Mouse (Mus musculus) kidney, embryonic 16.5 days (tissue): ENCODE data around the gene Chl1. TPM values are rescaled to one million over a fixed set of nuclear protein-coding genes. Genes with fewer than 3 reads are reported as not detected.

Experiments used
- ATAC-seq: fragments of 200-750 bp; cut with Nextera tagmentation; 2 replicates; pipeline ENCODE4 v1.8.0; 2017; ENCODE audit warnings: moderate TSS enrichment; ENCODE audit not compliant: low FRiP score, low TSS enrichment
- H3K27ac ChIP-seq: fragments of 300-500 bp; sonication (generic); 2 replicates; pipeline ENCODE4 v1.5.1; 2014; ENCODE audit warnings: low read length
- H3K27me3 ChIP-seq: fragments of 300-500 bp; sonication (generic); 2 replicates; pipeline ENCODE4 v1.6.1; 2014; ENCODE audit warnings: low read length, control low read depth, mixed read lengths; ENCODE audit not compliant: insufficient read depth
- H3K36me3 ChIP-seq: fragments of 300-500 bp; sonication (generic); 2 replicates; pipeline ENCODE4 v1.6.1; 2014; ENCODE audit warnings: low read length, control low read depth, mixed read lengths; ENCODE audit not compliant: insufficient read depth
- H3K4me1 ChIP-seq: fragments of 300-500 bp; sonication (generic); 2 replicates; pipeline ENCODE4 v1.6.1; 2014; ENCODE audit warnings: low read length, control low read depth, mixed read lengths; ENCODE audit not compliant: insufficient read depth
- H3K4me2 ChIP-seq: fragments of 300-500 bp; sonication (generic); replicated peaks from 2 replicates; pipeline ENCODE4 v1.6.1; 2014; ENCODE audit warnings: low read depth, low read length
- H3K4me3 ChIP-seq: fragments of 300-500 bp; sonication (generic); 2 replicates; pipeline ENCODE4 v1.5.1; 2014; ENCODE audit warnings: mild to moderate bottlenecking, low read length
- H3K9ac ChIP-seq: fragments of 300-500 bp; sonication (generic); replicated peaks from 2 replicates; pipeline ENCODE4 v1.6.1; 2014; ENCODE audit warnings: low read length
- H3K9me3 ChIP-seq: fragments of 300-500 bp; sonication (generic); 2 replicates; pipeline ENCODE4 v1.6.1; 2016; ENCODE audit warnings: low read length, control low read depth
- WGBS: fragments of 180-500 bp; shearing (Covaris S2); extraction: QIAGEN DNeasy Blood & Tissue Kit; methylation state at CpG from one replicate; pipeline ENCODE4 v1.1.7; 2014; 5-methylcytosine and 5-hydroxymethylcytosine counted together
- polyA plus RNA-seq: library from polyadenylated mRNA; unstranded; fragments of >200 nt; fragmentation: Nextera tagmentation; extraction: Ambion mirVana; gene quantifications from 2 replicates; pipeline ENCODE4 v1.2.1, GENCODE M21; 2015

Gene Chl1
- polyA plus RNA-seq, 1 experiment from 2014 or later: 0.22 TPM

GRCm38 (mm10) chr6:103572659-103573058 lies 62.3 kb downstream of the Chl1 start:
- no peaks in the 10 kb centered on the region for H3K9me3 ChIP-seq
- no peak for ATAC-seq

GRCm38 (mm10) chr6:103584224-103584623 lies 73.8 kb downstream of the Chl1 start:
- Histone ChIP-seq H3K36me3 (no peaks in the 10 kb centered on the region), H3K4me2 (no peak overlapping the region), H3K27me3 (no peaks in the 10 kb centered on the region), H3K4me3 (no peak overlapping the region), H3K9ac (no peak overlapping the region), H3K4me1 (no peaks in the 10 kb centered on the region), H3K27ac (no peak overlapping the region), H3K9me3 (no peaks in the 10 kb centered on the region)
- WGBS: 90% methylated on average over 1 of the region's 1 CpGs
- no peak for ATAC-seq

More at GRCm38 (mm10) chr6:103572659-103573058, 62.3 kb downstream of the Chl1 start:
- no peak overlapping the region for H3K4me3 ChIP-seq
- WGBS: 50% methylated on average over 1 of the region's 1 CpGs
- no peak overlapping the region for H3K4me2 ChIP-seq
- H3K36me3 ChIP-seq: no peaks in the 10 kb centered on the region
- no peaks in the 10 kb centered on the region for H3K27me3 ChIP-seq
- H3K9ac ChIP-seq: no peak overlapping the region
- H3K4me1 ChIP-seq: no peaks in the 10 kb centered on the region
- H3K27ac ChIP-seq: no peak overlapping the region

- H3K4me2 ChIP-seq: no peak overlapping the region
- no peaks in the 10 kb centered on the region for H3K9me3 ChIP-seq
- no peak overlapping the region for H3K9ac ChIP-seq
- no peak overlapping the region for H3K4me3 ChIP-seq
- 47% methylated on average over 1 of the region's 1 CpGs for WGBS
- no peaks in the 10 kb centered on the region for H3K36me3 ChIP-seq
- H3K4me1 ChIP-seq: no peaks in the 10 kb centered on the region
- H3K27ac ChIP-seq: no peak overlapping the region
- H3K27me3 ChIP-seq: no peaks in the 10 kb centered on the region
- ATAC-seq: no peak
Observed at GRCm38 (mm10) chr6:103585667-103586066, 75.3 kb downstream of the Chl1 start.

- WGBS: 83% methylated on average over 1 of the region's 1 CpGs
- no peaks in the 10 kb centered on the region for H3K36me3 ChIP-seq
- no peak overlapping the region for H3K4me3 ChIP-seq
- H3K9ac ChIP-seq: no peak overlapping the region
- no peak overlapping the region for H3K4me2 ChIP-seq
- no peak for ATAC-seq
- no peaks in the 10 kb centered on the region for H3K9me3 ChIP-seq
- H3K27me3 ChIP-seq: no peaks in the 10 kb centered on the region
- no peak overlapping the region for H3K27ac ChIP-seq
- no peaks in the 10 kb centered on the region for H3K4me1 ChIP-seq
Observed at GRCm38 (mm10) chr6:103586081-103586480, 75.7 kb downstream of the Chl1 start.

- no peak overlapping the region for H3K4me2 ChIP-seq
- H3K27ac ChIP-seq: no peak overlapping the region
- no peaks in the 10 kb centered on the region for H3K4me1 ChIP-seq
- H3K9me3 ChIP-seq: no peaks in the 10 kb centered on the region
- WGBS: 46% methylated on average over 4 of the region's 4 CpGs
- ATAC-seq: no peak
- no peaks in the 10 kb centered on the region for H3K27me3 ChIP-seq
- no peak overlapping the region for H3K9ac ChIP-seq
- H3K36me3 ChIP-seq: no peaks in the 10 kb centered on the region
- H3K4me3 ChIP-seq: no peak overlapping the region
Observed at GRCm38 (mm10) chr6:103602070-103602469, 91.7 kb downstream of the Chl1 start.

- Histone ChIP-seq H3K4me1 (no peaks in the 10 kb centered on the region), H3K9me3 (no peaks in the 10 kb centered on the region), H3K9ac (no peak overlapping the region), H3K4me2 (no peak overlapping the region), H3K36me3 (no peaks in the 10 kb centered on the region), H3K4me3 (no peak overlapping the region), H3K27me3 (no peaks in the 10 kb centered on the region), H3K27ac (no peak overlapping the region)
- no peak for ATAC-seq
- 72% methylated on average over 3 of the region's 3 CpGs for WGBS
Observed at GRCm38 (mm10) chr6:103610656-103611055, 100.3 kb downstream of the Chl1 start.

- Histone ChIP-seq H3K27ac (no peak overlapping the region), H3K4me1 (no peaks in the 10 kb centered on the region), H3K4me3 (no peak overlapping the region), H3K4me2 (no peak overlapping the region), H3K9ac (no peak overlapping the region), H3K27me3 (no peaks in the 10 kb centered on the region), H3K36me3 (no peaks in the 10 kb centered on the region), H3K9me3 (no peaks in the 10 kb centered on the region)
- WGBS: 56% methylated on average over 3 of the region's 3 CpGs
- no peak for ATAC-seq
Observed at GRCm38 (mm10) chr6:103612626-103613025, 102.2 kb downstream of the Chl1 start.

GRCm38 (mm10) chr6:103613714-103614113 lies 103.3 kb downstream of the Chl1 start:
- Histone ChIP-seq H3K36me3 (no peaks in the 10 kb centered on the region), H3K9ac (no peak overlapping the region), H3K27ac (no peak overlapping the region), H3K27me3 (no peaks in the 10 kb centered on the region), H3K4me1 (no peaks in the 10 kb centered on the region), H3K9me3 (no peaks in the 10 kb centered on the region), H3K4me3 (no peak overlapping the region), H3K4me2 (no peak overlapping the region)
- ATAC-seq: no peak
- WGBS: 62% methylated on average over 3 of the region's 3 CpGs

- no peak overlapping the region for H3K27ac ChIP-seq
- no peak overlapping the region for H3K4me2 ChIP-seq
- no peaks in the 10 kb centered on the region for H3K27me3 ChIP-seq
- no peak for ATAC-seq
- H3K9ac ChIP-seq: no peak overlapping the region
- 24% methylated on average over 3 of the region's 3 CpGs for WGBS
- no peaks in the 10 kb centered on the region for H3K36me3 ChIP-seq
- H3K9me3 ChIP-seq: no peaks in the 10 kb centered on the region
- no peak overlapping the region for H3K4me3 ChIP-seq
- no peaks in the 10 kb centered on the region for H3K4me1 ChIP-seq
Observed at GRCm38 (mm10) chr6:103615924-103616602, 105.7 kb downstream of the Chl1 start.

- no peak overlapping the region for H3K27ac ChIP-seq
- no peaks in the 10 kb centered on the region for H3K9me3 ChIP-seq
- no peak overlapping the region for H3K4me2 ChIP-seq
- H3K4me3 ChIP-seq: no peak overlapping the region
- H3K27me3 ChIP-seq: no peaks in the 10 kb centered on the region
- H3K36me3 ChIP-seq: no peaks in the 10 kb centered on the region
- H3K4me1 ChIP-seq: no peaks in the 10 kb centered on the region
- 80% methylated on average over 4 of the region's 4 CpGs for WGBS
- no peak for ATAC-seq
- H3K9ac ChIP-seq: no peak overlapping the region
Observed at GRCm38 (mm10) chr6:103620880-103621279, 110.5 kb downstream of the Chl1 start.
